Mouse (Mus musculus): ENCODE results near the gene Ccdc51.

The Ccdc51 gene

GRCm38 (mm10) chr9:109082124-109082800 is at the start of gene Ccdc51, which contains the start of gene Tma7:
Ccdc51 (plus strand) TSS chr9:109082493.
Tma7 (minus strand) TSS chr9:109082587.
- DNase-seq: peak; percentile 81

- peak; percentile 81 for DNase-seq
These were observed 44.0 kb upstream of the Ccdc51 start, which contains the start of gene Shisa5 for GRCm38 (mm10) chr9:109038086-109038895. Shisa5 (plus strand) TSS chr9:109038565.

GRCm38 (mm10) chr9:109038901-109039364 is 43.4 kb upstream of the Ccdc51 start:
- DNase-seq: peak; percentile 35

- no peak for DNase-seq
These were observed 42.6 kb upstream of the Ccdc51 start for GRCm38 (mm10) chr9:109039681-109040080.

- no peak for DNase-seq
These were observed 42.1 kb upstream of the Ccdc51 start for GRCm38 (mm10) chr9:109040216-109040615.

- DNase-seq: no peak
These were observed 41.4 kb upstream of the Ccdc51 start for GRCm38 (mm10) chr9:109040906-109041305.

- DNase-seq: no peak
These were observed 40.9 kb upstream of the Ccdc51 start for GRCm38 (mm10) chr9:109041351-109041750.

- peak; percentile 84 for DNase-seq
These were observed 36.0 kb upstream of the Ccdc51 start for GRCm38 (mm10) chr9:109046306-109046705.

GRCm38 (mm10) chr9:109049316-109049715 is 33.0 kb upstream of the Ccdc51 start:
- no peak for DNase-seq

GRCm38 (mm10) chr9:109049996-109050673 is 32.2 kb upstream of the Ccdc51 start:
- no peak for DNase-seq

GRCm38 (mm10) chr9:109050674-109050997 is 31.7 kb upstream of the Ccdc51 start:
- peak; percentile 28 for DNase-seq

- DNase-seq: peak; percentile 62
These were observed 31.2 kb upstream of the Ccdc51 start for GRCm38 (mm10) chr9:109051011-109051501.

GRCm38 (mm10) chr9:109051651-109052489 is 30.4 kb upstream of the Ccdc51 start:
- DNase-seq: peak; percentile 40

- DNase-seq: peak; percentile 35
These were observed 29.6 kb upstream of the Ccdc51 start for GRCm38 (mm10) chr9:109052490-109053260.

GRCm38 (mm10) chr9:109053366-109053765 is 28.9 kb upstream of the Ccdc51 start:
- DNase-seq: no peak

- no peak for DNase-seq
These were observed 28.4 kb upstream of the Ccdc51 start for GRCm38 (mm10) chr9:109053851-109054250.

- peak; percentile 63 for DNase-seq
These were observed 27.6 kb upstream of the Ccdc51 start for GRCm38 (mm10) chr9:109054712-109055111.

- peak; percentile 25 for DNase-seq
These were observed 26.8 kb upstream of the Ccdc51 start for GRCm38 (mm10) chr9:109055271-109056030.

- DNase-seq: peak; percentile 13
These were observed 26.1 kb upstream of the Ccdc51 start for GRCm38 (mm10) chr9:109056081-109056690.

GRCm38 (mm10) chr9:109056916-109057315 is 25.4 kb upstream of the Ccdc51 start:
- no peak for DNase-seq

Measured in thymus, postnatal 4 days (tissue).